Mouse (Mus musculus): ENCODE data around the gene Mical2.

GRCm38 (mm10) chr7:112454951-112455350 is 229.3 kb downstream of the Mical2 start:
- no peak for TF ChIP-seq CTCF (conservative IDR thresholded peaks at IDR 0.05; ENCODE audit: insufficient read depth, insufficient read length, low read depth, low read length)
- TF ChIP-seq POLR2A (IDR thresholded peaks at IDR 0.05; ENCODE audit: low read depth, low read length) = no peak
